Mouse (Mus musculus) embryonic facial prominence, embryonic 13.5 days (tissue): ENCODE measurements around the gene 0610040J01Rik. TPM values are rescaled to one million over a fixed set of nuclear protein-coding genes. Genes with fewer than 3 reads are reported as not detected.

Source experiments
- ATAC-seq: fragments of 200-750 bp; cut with Nextera tagmentation; 2 replicates; pipeline ENCODE4 v1.8.0; 2017; ENCODE audit warnings: low read depth; ENCODE audit not compliant: insufficient number of reproducible peaks, insufficient read depth, low FRiP score, low TSS enrichment
- H3K27ac ChIP-seq: fragments of 300-500 bp; sonication (generic); 2 replicates; pipeline ENCODE4 v1.5.1; 2015; ENCODE audit warnings: moderate library complexity, mild to moderate bottlenecking, inconsistent platforms
- H3K27me3 ChIP-seq: fragments of 300-500 bp; sonication (generic); 2 replicates; pipeline ENCODE4 v1.6.1; 2015; ENCODE audit warnings: mild to moderate bottlenecking, inconsistent platforms
- H3K36me3 ChIP-seq: fragments of 300-500 bp; sonication (generic); 2 replicates; pipeline ENCODE4 v1.6.1; 2015; ENCODE audit warnings: mild to moderate bottlenecking, inconsistent platforms
- H3K4me1 ChIP-seq: fragments of 300-500 bp; sonication (generic); 2 replicates; pipeline ENCODE4 v1.6.1; 2015; ENCODE audit warnings: inconsistent platforms
- H3K4me2 ChIP-seq: fragments of 300-500 bp; sonication (generic); 2 replicates; pipeline ENCODE4 v1.6.1; 2015; ENCODE audit warnings: moderate library complexity, mild to moderate bottlenecking, inconsistent platforms
- H3K4me3 ChIP-seq: fragments of 300-500 bp; sonication (generic); 2 replicates; pipeline ENCODE4 v1.5.1; 2015; ENCODE audit warnings: mild to moderate bottlenecking, inconsistent platforms
- H3K9ac ChIP-seq: fragments of 300-500 bp; sonication (generic); 2 replicates; pipeline ENCODE4 v1.6.1; 2015; ENCODE audit warnings: mild to moderate bottlenecking, inconsistent platforms
- H3K9me3 ChIP-seq: fragments of 300-500 bp; sonication (generic); 2 replicates; pipeline ENCODE4 v1.6.1; 2016; ENCODE audit warnings: inconsistent platforms
- WGBS: fragments of 180-500 bp; shearing (Covaris S2); methylation state at CpG from one replicate; pipeline ENCODE4 v1.1.7; 2015; ENCODE audit warnings: mixed read lengths; 5-methylcytosine and 5-hydroxymethylcytosine counted together
- polyA plus RNA-seq: library from polyadenylated mRNA; unstranded; fragments of >200 nt; fragmentation: Nextera tagmentation; extraction: Ambion mirVana; gene quantifications from 2 replicates; pipeline ENCODE4 v1.2.1, GENCODE M21; 2015

0610040J01Rik gene
- 3.2 and 3.4 TPM in 2 replicates for polyA plus RNA-seq

DNA sequence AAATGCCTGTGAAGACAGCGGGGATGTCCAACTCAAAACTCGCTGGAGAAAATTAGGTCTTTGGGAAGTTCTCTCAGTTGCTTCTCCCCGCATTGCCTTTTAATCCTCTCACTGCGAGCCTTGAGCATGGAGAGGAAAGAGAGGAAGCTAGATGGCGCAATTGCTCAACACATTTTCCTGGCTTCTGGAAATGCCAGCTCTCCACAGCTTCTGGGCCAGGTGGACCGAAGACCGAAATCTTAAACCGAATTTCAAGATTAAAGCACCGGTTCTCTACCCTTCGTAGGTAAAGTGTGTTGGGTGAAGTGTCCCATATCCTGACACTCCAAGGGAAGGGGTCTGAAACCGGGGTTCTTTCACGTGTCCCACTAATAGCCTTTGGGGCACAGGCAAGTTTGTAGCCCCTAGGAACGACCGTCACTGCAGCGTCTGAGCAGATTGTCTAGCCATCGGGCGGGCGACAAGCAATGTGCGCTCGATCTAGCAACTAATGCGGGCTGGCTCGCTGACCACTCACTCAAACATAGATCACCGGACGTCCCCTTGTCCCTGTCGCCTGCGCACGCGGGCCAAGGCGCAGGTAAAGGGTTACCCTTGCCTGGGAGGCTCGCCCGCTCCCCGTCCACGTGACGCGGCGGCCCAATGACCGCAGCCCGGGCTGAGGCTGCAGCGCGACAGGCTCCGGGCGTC lies at the start of gene 0610040J01Rik:
Gene 0610040J01Rik, plus strand, starts transcription at position 545 of the 690 bp plus-strand sequence.
- H3K27me3 ChIP-seq = peaks cover 27% of the 10 kb centered on the region
- WGBS = 2% methylated on average over 42 of the region's 42 CpGs
- no peaks in the 10 kb centered on the region for H3K9me3 ChIP-seq
- peak; percentile 81 for ATAC-seq
- H3K4me2 ChIP-seq = peak within 1 kb of the TSS; percentile 97
- H3K4me1 ChIP-seq = no peaks in the 10 kb centered on the region; the same call in 1 of the 2 replicates
- H3K36me3 ChIP-seq = no peaks in the 10 kb centered on the region
- H3K27ac ChIP-seq = no peak within 1 kb of the TSS
- peak within 1 kb of the TSS; percentile 59 for H3K4me3 ChIP-seq
- peak within 1 kb of the TSS; percentile 67 for H3K9ac ChIP-seq

DNA sequence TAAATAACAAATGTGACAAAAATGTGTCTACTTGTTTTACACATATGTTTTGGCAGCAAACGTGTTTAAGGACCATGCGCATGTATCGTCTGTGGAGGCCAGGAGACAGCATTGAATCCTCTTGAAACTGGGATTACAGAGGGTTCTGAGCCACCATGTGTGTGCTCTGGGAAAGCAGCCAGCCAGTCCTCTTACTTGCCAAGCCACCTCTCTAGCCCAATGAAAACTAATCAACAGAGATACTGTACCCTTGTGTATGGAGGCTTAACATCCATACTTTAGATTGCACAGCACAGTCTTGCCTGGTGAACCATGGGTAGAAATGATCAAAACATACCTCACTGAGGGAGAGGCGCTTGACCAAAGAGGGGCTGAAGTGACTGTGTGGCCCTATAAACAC lies 46.3 kb upstream of the 0610040J01Rik start:
- Histone ChIP-seq H3K9ac (no peak overlapping the region), H3K27ac (no peak overlapping the region), H3K27me3 (no peaks in the 10 kb centered on the region), H3K4me2 (no peak overlapping the region), H3K4me3 (no peak overlapping the region), H3K4me1 (peaks cover 4% of the 10 kb centered on the region; the same call in 1 of the 2 replicates), H3K9me3 (no peaks in the 10 kb centered on the region), H3K36me3 (no peaks in the 10 kb centered on the region)
- ATAC-seq = no peak
- 88% methylated on average over 4 of the region's 4 CpGs for WGBS

DNA sequence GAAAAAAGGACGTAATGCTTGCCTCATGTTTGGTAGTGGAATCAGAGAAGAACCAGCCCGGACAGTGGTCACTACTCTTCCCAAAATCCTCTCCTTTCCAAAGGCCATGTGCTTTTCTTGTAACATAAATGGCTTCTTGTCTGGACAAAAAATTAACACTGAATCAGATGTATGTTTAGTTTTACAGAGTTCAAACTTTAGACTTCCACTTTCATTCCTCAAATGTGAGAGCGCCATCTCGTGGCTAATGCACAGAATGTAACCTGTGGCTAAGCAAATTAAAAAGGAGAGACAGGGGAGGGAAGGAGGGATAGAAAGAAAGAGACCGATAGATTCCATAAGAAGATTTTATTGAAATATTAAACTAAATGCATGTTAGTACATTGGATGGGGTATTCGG lies 45.4 kb upstream of the 0610040J01Rik start:
- H3K9ac ChIP-seq = no peak overlapping the region
- no peak overlapping the region for H3K4me3 ChIP-seq
- no peaks in the 10 kb centered on the region for H3K27me3 ChIP-seq
- no peak for ATAC-seq
- peaks cover 4% of the 10 kb centered on the region; the same call in 1 of the 2 replicates for H3K4me1 ChIP-seq
- H3K9me3 ChIP-seq = no peaks in the 10 kb centered on the region
- H3K4me2 ChIP-seq = no peak overlapping the region
- no peak overlapping the region for H3K27ac ChIP-seq
- 41% methylated on average over 6 of the region's 6 CpGs for WGBS
- no peaks in the 10 kb centered on the region for H3K36me3 ChIP-seq

DNA sequence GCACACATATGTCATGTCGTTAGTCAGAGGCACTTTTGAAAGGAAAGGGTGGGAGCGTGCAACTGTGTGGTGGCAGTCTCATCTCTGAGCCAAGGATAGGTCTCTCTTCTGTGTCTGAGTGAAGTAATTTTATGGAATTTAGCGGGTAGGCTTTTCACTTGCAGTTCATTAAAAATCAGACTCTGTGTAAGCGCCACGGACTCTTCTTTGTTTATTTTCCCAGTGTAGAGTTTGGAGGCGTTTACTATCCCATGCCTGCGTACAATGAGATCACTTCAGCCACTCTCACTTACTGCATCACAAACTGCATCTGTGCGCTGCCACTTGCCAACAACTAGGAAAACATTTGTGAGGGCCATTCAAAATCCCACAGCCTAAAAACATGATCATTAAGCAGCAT lies 44.7 kb upstream of the 0610040J01Rik start:
- Histone ChIP-seq H3K9me3 (no peaks in the 10 kb centered on the region), H3K36me3 (no peaks in the 10 kb centered on the region), H3K27me3 (no peaks in the 10 kb centered on the region), H3K27ac (no peak overlapping the region), H3K4me2 (peak overlapping the region; percentile 41), H3K4me3 (no peak overlapping the region), H3K4me1 (peaks cover 4% of the 10 kb centered on the region; the same call in 1 of the 2 replicates), H3K9ac (no peak overlapping the region)
- 70% methylated on average over 8 of the region's 8 CpGs for WGBS
- ATAC-seq = no peak

DNA sequence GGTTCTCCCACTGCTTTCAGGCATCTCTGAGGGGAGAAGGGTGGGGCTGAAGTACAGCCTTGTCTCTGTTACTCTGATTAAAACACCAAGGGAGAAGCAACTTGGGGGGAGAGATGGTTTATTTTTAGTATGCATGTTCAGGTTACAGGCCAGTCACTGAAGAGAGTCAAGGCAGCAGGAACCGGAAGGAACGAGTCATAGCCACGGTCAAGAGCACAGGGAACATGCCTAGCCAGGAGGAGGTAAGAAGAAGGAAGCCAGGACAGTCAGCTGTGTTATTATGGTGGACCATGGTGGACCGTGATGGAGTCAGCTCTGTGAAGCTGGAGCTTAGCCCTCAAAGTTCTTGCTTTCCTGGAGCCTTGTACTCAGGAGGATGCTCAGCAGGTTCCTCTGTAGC lies 43.9 kb upstream of the 0610040J01Rik start:
- 60% methylated on average over 4 of the region's 4 CpGs for WGBS
- Histone ChIP-seq H3K4me2 (peak overlapping the region; percentile 41), H3K36me3 (no peaks in the 10 kb centered on the region), H3K4me1 (peaks cover 4% of the 10 kb centered on the region; the same call in 1 of the 2 replicates), H3K9ac (no peak overlapping the region), H3K27me3 (no peaks in the 10 kb centered on the region), H3K9me3 (no peaks in the 10 kb centered on the region), H3K27ac (no peak overlapping the region), H3K4me3 (no peak overlapping the region)
- ATAC-seq = no peak

DNA sequence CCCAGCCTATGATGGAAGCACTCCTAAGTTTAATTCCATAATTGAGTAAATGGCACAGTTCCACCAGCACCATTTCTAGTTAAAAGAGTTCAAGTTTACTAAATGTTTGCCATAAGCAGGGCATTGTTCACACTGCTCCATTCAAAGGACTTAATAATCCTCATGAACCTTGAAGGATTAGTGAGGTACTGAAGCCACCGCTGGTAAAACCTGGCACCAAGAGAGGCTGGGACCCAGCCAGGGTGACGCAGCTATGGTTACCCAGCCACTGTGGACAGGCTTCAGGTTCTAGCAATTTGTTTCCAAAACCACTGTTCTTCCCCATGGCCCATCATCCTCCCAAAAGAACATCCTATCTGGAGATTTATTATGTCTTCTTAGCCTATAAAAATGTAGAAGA lies 39.2 kb upstream of the 0610040J01Rik start:
- H3K4me2 ChIP-seq = no peak overlapping the region
- no peak overlapping the region for H3K4me3 ChIP-seq
- no peaks in the 10 kb centered on the region for H3K27me3 ChIP-seq
- H3K4me1 ChIP-seq = peaks cover 4% of the 10 kb centered on the region; the same call in 1 of the 2 replicates
- H3K27ac ChIP-seq = no peak overlapping the region
- H3K36me3 ChIP-seq = no peaks in the 10 kb centered on the region
- no peaks in the 10 kb centered on the region for H3K9me3 ChIP-seq
- H3K9ac ChIP-seq = no peak overlapping the region
- no peak for ATAC-seq
- WGBS = 72% methylated on average over 2 of the region's 2 CpGs

DNA sequence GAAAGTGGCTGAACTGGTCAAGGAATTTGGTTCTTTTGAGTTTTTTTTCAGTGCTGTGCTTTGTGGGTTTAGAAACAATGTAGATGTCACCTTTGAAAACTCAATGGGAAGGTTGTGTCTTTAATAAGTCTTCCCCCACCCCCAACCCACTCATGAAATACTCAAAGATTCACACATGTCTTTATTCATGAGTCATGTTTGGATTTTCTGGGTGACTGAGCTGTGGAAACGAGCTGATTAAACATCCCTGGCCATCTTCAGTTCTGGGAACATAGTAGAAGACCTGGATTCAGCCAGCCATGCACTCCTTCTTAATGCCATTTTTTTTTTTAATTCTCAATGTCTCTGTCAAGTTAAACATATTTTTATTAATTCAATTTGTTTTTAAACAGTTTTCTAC lies 38.6 kb upstream of the 0610040J01Rik start:
- H3K4me1 ChIP-seq = no peaks in the 10 kb centered on the region
- no peaks in the 10 kb centered on the region for H3K36me3 ChIP-seq
- H3K9me3 ChIP-seq = no peaks in the 10 kb centered on the region
- no peak overlapping the region for H3K9ac ChIP-seq
- 62% methylated on average over 1 of the region's 1 CpGs for WGBS
- no peak for ATAC-seq
- H3K27me3 ChIP-seq = no peaks in the 10 kb centered on the region
- no peak overlapping the region for H3K4me2 ChIP-seq
- H3K4me3 ChIP-seq = no peak overlapping the region
- H3K27ac ChIP-seq = no peak overlapping the region

DNA sequence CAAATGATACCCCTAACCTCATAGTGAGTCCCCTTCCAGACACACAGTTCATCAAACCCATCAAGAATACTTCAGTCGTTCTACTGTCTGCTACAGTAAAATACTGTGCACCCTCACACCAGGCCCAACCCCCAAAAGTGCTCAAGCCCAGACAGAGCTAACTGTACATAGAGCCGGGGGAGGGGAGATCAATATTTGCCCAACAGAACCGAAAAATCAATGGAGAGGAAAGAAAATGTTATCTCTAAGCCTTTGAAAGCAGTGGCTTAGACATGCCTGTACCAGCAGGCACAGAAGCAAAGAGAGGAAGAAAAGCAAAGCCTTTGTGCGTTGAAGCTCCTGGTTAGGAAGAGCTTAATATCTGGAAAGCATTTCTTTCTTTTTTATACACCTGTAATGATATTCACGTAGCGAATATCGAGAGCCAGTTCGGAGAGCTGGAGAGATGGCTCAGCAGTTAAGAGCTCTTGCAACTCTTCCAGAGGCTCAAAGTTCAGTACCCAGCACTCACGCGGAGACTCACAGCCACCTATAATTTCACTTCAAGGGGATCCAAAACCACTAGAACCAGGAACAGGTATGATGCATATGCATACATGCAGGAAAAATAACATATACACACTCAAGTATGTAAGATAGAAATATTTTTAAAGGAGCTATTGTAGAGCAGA lies 23.9 kb upstream of the 0610040J01Rik start:
- no peaks in the 10 kb centered on the region for H3K9me3 ChIP-seq
- H3K4me1 ChIP-seq = no peaks in the 10 kb centered on the region
- no peak overlapping the region for H3K4me2 ChIP-seq
- H3K4me3 ChIP-seq = no peak overlapping the region
- no peaks in the 10 kb centered on the region for H3K36me3 ChIP-seq
- H3K27ac ChIP-seq = no peak overlapping the region
- WGBS = 83% methylated on average over 10 of the region's 10 CpGs
- no peak for ATAC-seq
- H3K9ac ChIP-seq = no peak overlapping the region
- H3K27me3 ChIP-seq = no peaks in the 10 kb centered on the region

DNA sequence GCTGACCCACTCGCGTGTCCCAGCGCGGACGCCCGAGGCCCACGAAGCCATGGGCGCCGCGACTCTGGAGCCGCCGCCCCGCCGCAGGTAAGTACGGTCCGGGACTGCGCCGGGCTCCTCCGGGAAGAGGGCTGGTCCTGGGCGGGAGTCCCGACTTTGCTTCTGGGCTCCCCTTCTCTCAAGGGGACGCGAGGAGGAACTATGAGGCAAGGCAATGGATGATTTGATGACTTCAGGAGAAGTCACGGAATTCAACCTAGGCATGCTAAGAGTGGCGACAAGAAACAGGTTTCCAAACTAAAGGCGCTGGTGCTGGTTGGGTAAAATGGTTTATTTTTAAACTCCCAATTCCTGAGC lies 324 bp downstream of the 0610040J01Rik start:
- peak; percentile 50; the same call in 1 of the 2 replicates for ATAC-seq

DNA sequence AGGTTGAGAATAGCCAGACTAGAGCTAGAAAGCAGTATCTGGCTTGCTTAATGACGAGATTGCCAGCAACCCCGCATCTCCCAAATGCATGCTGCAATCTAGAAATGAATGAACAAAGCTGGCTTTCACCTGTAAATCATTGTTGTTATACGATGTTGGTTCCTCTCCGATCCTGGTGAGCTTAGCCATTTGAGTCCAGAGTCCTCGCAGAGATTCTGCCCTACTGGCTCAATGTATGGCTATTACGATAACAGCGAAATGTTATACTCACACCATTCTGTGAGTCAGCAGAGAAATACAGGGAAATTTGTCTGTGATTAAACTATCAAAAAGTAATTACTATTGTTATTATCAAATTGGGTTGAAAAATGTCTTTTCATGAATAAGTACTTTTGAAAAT lies 4.5 kb downstream of the 0610040J01Rik start:
- no peak overlapping the region for H3K9ac ChIP-seq
- no peak overlapping the region for H3K27ac ChIP-seq
- H3K36me3 ChIP-seq = no peaks in the 10 kb centered on the region
- peaks cover 23% of the 10 kb centered on the region for H3K27me3 ChIP-seq
- H3K4me2 ChIP-seq = no peak overlapping the region
- no peak overlapping the region for H3K4me3 ChIP-seq
- ATAC-seq = no peak
- WGBS = 85% methylated on average over 7 of the region's 7 CpGs
- no peaks in the 10 kb centered on the region; the same call in 1 of the 2 replicates for H3K4me1 ChIP-seq
- no peaks in the 10 kb centered on the region for H3K9me3 ChIP-seq

More for the DNA sequence above, 324 bp downstream of the 0610040J01Rik start:
- H3K4me1 ChIP-seq = no peaks in the 10 kb centered on the region; the same call in 1 of the 2 replicates
- H3K4me2 ChIP-seq = peak overlapping the region; percentile 97
- 1% methylated on average over 26 of the region's 26 CpGs for WGBS
- H3K9me3 ChIP-seq = no peaks in the 10 kb centered on the region
- peaks cover 27% of the 10 kb centered on the region for H3K27me3 ChIP-seq
- H3K9ac ChIP-seq = peak overlapping the region; percentile 67
- peak overlapping the region; percentile 59 for H3K4me3 ChIP-seq
- no peak overlapping the region for H3K27ac ChIP-seq
- no peaks in the 10 kb centered on the region for H3K36me3 ChIP-seq

DNA sequence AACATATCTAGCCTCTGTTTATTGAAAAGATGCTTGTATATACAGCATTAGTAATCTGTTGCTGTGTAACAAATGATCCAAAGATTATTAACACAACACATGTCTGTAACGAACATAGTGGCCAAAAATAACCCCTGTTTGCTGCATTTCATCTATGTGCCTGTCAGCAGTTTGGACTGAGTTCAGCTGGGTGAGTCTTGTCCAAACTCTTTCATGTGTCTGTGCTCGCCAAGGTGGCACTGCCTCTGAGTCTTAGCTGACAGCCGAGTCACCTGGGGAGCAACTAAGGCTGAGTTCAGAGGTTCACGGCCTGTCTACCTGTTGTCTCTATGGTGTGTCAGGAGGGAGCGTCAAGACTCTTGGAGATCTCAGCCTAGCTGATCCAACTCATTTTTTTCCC lies 5.1 kb downstream of the 0610040J01Rik start:
- H3K4me1 ChIP-seq = no peaks in the 10 kb centered on the region; the same call in 1 of the 2 replicates
- ATAC-seq = no peak
- WGBS = 79% methylated on average over 5 of the region's 5 CpGs

DNA sequence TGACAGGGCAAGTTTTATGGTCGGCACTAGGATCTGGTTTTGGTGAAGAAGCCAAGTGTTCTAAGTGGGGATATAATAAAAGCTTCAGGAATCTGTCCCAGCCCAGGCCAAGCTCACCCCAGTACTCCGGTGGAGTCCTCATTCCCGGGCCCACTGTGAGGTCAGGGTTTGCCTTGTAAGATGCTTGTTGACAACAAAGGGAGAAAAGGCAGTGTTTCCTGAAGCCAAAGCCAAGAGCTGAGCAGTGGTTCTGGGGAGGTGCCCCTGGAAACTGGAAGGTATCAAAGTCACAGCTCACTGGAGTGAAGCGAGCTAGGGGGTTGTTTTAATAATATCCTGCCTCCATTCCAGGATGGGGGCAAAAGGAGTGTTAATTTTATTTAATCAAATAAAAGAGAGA lies 6.8 kb downstream of the 0610040J01Rik start:
- no peak overlapping the region for H3K4me3 ChIP-seq
- WGBS = 67% methylated on average over 4 of the region's 4 CpGs

More for the DNA sequence above, 5.1 kb downstream of the 0610040J01Rik start:
- H3K4me3 ChIP-seq = no peak overlapping the region
- no peak overlapping the region for H3K9ac ChIP-seq
- no peak overlapping the region for H3K27ac ChIP-seq
- H3K36me3 ChIP-seq = no peaks in the 10 kb centered on the region
- H3K9me3 ChIP-seq = no peaks in the 10 kb centered on the region
- H3K4me2 ChIP-seq = no peak overlapping the region
- H3K27me3 ChIP-seq = peaks cover 18% of the 10 kb centered on the region

More for the DNA sequence above, 6.8 kb downstream of the 0610040J01Rik start:
- H3K27me3 ChIP-seq = peaks cover 3% of the 10 kb centered on the region; the same call in 1 of the 2 replicates
- H3K4me2 ChIP-seq = no peak overlapping the region
- no peak for ATAC-seq
- no peaks in the 10 kb centered on the region for H3K9me3 ChIP-seq
- H3K4me1 ChIP-seq = no peaks in the 10 kb centered on the region
- no peaks in the 10 kb centered on the region for H3K36me3 ChIP-seq
- H3K27ac ChIP-seq = no peak overlapping the region
- H3K9ac ChIP-seq = no peak overlapping the region
